Mouse (Mus musculus) v-Abl transformed pro-B cells (cell line): ENCODE measurements around the gene Gm9945.

Experiments
- in situ Hi-C, 2 experiments: fragments of 400-800 bp; cut with MboI; formaldehyde crosslinking; loops; one replicate each; pipeline ENCODE4 v1.15.1; 2025; ENCODE audit not compliant: unreplicated experiment in 2 of 2

Gene Gm9945

DNA sequence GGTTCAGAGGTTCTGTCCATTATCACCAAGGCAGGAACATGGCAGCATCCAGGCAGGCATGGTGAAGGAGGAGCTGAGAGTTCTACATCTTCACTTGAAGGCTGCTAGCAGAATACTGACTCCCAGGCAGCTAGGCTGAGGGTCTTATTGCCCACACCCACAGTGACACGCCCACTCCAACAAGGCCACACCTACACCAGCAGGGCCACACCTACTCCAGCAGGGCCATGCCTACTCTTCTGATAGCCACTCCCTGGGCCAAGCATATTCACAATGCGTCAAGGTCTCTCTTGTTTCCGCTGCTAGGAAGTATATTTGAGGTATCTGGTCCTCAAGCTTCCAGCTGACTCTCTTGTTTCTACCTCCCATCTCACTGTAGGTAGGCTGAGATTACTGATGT lies 21.0 kb upstream of the Gm9945 start:
- in situ Hi-C loops: loop anchor here in 1 of 2 experiments (25.0 kb wide), 1 partner anchor 803 kb away; the partner anchor contains the start of gene Il3

DNA sequence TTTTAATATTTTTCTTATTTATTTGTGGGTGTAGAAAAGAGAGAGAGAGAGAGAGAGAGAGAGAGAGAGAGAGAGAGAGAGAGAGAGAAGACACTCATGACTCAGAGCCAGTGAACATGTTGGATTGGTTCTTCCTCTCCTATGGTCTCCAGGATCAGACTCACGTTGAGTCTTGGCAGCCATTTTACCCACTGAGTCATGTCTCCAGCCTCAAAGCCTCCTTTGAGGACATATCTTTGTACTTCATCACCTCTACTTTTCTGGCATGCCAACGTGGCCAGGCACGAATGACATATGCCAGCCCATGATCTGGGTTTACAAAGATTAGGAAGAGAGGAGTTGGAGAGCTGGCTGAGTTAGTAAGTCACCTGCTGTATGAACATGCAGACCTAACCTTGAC lies 19.8 kb upstream of the Gm9945 start:
- in situ Hi-C loops: loop anchor here (10.0 to 25.0 kb wide), 2 partner anchors 415 to 802 kb away; partner anchors contain the start of gene Il3 (in 1 of the 2)

DNA sequence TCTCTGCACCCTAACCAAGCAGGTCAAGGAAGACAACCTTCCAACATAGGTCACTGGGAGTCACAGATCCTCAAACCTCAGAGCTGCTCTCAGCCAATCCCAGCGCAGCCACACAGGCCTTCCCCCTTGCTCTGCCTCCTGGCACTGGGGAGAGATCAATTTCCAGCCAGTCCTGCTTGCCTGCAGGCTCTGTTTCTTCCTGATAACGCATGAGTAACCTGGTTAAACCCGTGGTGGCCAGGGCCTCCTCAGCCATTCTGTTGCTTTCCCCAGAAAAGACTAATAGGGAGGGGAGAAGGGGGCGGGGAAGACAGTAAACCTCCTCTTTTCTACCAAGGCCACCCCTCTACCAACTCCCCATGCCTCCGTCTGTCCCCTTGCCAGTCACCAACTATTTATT lies 18.2 kb upstream of the Gm9945 start:
- in situ Hi-C loops: loop anchor here (10.0 to 25.0 kb wide), 2 partner anchors 413 to 801 kb away; partner anchors contain the start of gene Il3 (in 1 of the 2)

DNA sequence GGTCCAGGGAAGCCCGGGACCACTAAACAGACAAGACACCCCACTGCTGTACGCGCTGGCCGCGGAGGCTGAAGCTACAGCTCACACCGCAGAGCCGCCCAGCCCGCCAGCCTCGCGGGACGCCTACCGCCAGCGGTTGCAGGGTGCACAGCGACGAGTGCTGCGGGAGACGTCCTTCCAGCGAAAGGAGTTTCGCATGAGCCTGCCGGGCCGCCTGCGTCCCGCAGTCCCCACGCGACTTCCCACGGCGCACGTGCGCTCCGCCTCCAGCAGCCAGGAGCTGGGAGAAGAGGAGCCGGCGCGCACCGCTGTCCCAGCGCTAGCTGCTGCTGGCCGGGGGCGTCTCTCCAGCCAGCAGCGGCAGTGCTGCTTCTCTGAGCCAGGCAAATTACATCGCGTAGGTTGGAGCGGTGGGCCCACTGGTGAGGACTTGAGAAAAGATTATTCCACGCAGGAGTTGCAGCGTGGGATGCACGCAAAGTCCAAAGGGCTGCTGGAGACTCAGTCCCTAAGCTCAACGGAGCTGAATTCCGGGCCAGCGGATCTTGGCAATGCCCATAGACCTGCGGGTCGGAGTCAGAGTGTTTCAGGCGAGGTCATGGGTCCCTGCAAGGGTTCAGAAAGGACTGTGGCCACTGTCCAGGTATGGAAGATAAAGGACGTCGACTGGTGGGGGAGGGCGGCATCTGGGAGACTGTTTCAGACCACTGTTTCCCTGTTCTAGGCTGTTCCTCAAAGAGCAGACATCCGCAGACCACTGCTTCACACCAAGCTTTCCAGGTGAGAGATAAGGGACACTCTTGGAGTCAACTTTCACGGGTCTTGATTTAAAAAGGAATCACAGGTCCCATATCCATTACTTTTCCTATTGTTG lies 16.2 kb upstream of the Gm9945 start:
- in situ Hi-C loops: loop anchor here (10.0 to 25.0 kb wide), 2 partner anchors 411 to 799 kb away; partner anchors contain the start of gene Il3 (in 1 of the 2)

DNA sequence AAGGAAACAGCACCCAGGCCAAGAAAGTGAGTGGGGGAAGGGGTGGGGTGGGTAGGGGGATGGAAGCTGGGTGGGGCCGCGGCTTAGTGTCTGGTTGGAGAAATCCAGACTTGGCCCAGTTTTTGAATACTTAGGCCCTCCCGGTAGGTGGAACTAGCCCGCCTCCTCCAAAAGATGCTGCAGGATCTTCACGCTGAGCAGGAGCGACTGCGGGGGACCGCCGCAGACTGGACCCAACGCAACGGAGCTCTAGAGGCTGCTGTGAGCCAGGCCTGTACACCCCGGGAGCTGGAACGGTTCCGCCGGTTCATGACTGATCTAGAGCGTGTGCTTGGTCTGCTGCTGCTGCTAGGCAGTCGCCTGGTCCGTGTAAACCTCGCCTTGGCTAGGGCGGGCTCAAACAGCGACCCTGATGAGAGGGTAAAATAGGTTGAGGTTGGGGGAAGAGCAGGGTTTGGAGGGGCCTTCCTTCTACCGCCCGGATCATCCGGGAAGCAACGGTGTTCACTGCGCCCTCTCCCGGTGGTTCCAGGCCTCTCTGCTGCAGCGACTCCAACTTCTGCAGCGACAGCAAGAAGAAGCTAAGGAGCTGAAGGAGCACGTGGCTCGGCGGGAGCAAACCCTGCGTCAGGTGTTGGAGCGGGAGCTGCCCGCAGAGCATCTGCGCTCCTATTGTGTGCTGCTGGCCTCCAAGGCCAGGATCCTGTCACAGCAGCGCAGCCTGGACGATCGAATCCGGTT lies 13.6 kb upstream of the Gm9945 start:
- in situ Hi-C loops: loop anchor here (5.0 to 25.0 kb wide), 5 partner anchors 161 to 796 kb away; partner anchors contain the start of gene Il3 (in 1 of the 2)

DNA sequence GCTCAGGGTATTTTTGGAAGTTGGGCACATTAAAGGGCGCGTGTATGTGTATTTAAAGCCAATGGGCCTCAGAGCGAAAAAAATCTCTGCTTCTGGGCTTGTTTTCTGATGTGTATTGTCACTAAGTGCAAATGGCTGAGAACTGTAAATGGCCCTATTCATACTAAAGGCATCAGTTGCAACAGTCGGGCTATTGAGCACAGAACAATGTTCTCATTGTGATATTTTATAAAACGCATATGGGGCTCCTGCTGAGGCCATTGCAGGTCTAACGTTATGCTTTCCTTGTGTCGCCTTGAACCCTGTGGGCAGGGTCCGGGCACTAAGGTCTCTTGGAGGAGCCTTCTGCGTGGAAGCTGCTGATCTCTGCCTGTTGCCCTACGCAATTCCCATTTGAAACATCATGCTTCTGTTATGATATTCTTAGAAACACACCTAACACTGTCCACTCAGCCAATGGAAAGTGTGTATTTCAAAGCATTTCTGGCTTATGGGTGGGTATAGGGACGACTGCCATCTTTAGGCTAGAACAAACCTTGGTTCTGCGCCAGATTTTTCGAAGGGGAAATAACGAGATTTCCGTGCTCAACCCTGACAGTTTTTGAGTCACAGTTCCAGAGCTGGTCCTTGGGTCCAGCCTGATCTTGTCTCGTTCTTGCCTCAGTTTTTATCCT lies 10.5 kb upstream of the Gm9945 start:
- in situ Hi-C loops: loop anchor here (5.0 to 25.0 kb wide), 5 partner anchors 158 to 793 kb away; partner anchors contain the start of gene Il3 (in 1 of the 2)

DNA sequence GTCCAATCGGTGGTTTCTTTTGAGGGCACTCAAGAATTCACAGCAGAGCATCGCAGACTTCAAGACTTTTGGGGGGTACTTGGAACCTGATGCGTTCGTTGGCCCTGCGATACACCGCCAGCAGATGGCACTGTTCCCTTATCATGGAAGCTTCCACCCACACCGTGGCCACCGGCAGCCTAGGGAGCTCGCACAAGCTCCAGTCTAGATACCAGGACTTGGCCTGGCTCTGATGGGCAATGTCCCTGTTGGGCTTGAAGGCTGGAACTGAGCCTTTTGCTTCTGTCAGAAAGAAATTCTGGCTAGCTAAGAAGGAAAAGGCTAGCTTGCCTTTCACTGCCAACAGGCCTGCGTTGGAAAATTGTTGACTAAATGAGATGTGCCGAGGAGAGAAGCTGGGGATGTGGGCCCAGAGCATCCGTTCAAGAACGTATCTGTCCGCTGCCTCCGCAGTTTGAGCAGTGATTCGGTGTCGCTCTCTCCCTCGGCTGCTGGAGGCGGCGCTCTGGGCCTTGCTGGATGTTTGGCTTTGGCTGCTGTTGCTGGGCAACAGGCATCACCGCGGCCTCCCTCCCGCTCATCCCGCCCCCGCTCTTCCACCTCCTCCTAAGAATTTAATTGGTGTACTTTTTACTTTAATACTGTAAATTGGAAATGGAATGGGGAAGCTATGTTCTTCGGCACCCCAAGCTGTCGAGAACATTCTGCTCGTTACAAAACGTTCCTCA lies 9.8 kb upstream of the Gm9945 start, which contains the start of gene Gm9837:
Gene Gm9837, minus strand, starts transcription at position 512 of the 728 bp plus-strand sequence.
- in situ Hi-C loops: loop anchor here (5.0 to 25.0 kb wide), 5 partner anchors 157 to 792 kb away; partner anchors contain the start of gene Il3 (in 1 of the 2)

DNA sequence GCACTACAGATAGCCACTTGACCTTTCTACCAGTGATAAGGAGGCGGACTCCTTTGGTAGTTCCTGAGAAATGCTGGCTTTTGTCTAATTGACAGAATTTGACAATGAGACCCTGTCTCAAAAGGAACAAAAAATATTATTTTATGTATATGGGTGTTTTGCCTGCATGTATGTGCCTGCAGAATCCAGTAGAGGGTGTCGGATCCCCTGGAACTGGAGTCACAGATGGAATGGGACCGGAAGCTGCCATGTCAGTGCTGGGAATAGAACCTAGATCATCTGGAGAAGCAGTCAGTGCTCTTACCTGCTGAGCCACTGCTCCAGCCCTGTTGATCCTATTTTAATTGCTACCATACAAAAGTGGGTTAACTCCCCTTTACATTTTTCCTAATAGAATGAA lies 7.3 kb upstream of the Gm9945 start:
- in situ Hi-C loops: loop anchor here in 1 of 2 experiments (25.0 kb wide), 1 partner anchor 790 kb away; the partner anchor contains the start of gene Il3

DNA sequence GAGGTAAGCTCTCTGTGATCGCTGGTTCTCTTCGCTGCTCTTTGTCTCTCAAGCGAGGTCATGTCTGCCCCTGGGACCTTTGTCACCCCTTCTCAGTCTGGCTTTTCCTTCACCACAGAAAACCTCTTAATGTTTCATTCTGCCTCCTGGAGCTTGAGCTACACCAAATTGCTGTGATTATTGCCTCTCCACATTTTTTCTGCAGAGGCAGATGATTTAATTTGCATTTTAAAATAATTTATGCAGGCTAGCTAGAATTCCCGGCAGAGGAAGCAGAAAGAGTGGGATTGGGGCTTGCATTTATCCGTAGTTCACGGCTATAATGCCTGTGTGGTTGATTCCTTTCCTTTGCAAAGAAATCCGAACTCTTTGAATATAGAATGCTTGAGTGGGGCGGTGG lies 4.3 kb upstream of the Gm9945 start:
- in situ Hi-C loops: no loop called here

DNA sequence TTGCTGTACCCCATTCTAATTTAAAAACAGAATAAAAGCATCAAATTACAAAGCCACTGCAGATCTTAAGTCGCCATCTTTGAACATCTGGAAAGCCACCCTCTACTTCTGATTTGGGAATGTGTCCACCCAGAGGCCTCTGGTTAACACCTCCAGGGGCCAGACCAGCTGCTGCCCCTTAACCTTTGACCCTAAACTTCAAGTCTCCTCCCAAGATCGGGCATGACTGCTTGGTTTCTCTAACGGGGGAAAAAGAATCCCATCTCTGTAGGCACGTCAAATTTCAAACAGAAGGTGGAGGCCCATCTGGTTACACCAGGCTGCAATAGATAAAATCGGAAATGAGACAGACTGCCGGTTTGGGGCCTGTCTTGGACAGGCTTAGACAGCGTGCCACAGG lies 2.1 kb upstream of the Gm9945 start:
- in situ Hi-C loops: no loop called here

DNA sequence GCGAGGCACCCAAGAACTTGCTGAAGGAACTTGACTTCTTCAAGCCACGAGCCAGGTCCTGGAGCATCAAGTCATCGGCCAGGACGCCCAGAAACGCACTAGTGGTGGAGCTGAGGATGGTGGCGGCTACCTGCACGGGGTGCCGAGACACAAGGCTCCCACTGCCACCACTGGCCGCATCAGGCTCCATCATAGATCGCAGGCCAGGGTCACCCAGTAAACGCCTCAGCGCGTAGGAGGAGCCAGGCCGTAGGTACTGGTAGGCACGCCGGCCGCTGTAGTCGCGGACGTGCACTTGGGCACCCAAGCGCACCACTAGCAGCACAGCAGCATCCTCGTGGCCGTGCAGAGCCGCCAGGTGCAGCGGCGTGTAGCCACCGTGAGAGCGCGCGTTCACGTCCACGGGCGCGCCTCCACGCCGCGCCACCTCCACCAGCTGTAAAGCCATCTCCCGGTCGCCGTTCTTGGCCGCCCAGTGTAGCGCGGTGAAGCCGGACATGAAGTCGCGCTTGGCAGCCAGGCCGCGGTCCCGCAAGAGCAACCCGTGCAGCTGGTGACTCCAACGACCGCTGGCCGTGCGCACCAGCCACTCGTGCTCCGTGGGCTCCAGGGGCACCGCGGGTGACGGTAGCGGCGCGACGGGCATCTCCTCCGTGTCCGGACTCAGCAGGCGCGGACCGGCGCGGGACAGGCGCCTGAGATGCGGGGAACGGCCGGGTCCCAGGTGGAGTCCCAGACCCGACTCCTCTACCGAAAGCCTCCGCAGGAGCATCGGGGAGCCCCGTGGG lies 1.4 kb upstream of the Gm9945 start:
- in situ Hi-C loops: no loop called here

DNA sequence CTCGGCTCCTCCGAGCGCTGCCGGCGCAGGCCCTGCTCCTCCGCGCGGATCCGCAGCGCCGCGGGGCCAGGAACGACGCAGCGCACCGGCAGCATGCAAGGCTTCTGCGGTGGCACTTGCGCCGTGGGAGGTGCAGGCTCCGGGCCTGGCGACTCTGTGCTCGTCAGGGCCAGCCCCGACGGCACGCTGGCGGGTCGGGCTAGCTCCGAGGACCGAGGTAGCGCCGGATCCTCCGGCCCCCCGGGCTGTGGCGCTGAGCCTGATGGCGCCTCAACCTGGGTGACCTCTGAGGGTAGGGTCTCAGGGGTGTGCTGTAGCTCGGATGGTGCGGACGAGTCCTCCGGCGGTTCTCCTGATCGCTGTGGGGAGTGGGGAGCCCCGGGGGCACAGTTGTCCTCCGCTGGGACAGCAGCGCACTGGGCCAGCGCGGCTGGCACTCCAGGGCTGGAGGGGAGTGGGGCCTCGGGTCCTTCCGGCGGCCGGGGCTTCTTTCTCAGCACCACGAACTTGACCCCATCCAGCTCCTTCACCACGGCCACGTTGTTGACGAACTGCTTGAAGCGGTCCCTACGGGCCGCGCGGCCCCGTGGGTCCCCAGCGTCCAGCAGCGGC lies 689 bp upstream of the Gm9945 start:
- in situ Hi-C loops: no loop called here

DNA sequence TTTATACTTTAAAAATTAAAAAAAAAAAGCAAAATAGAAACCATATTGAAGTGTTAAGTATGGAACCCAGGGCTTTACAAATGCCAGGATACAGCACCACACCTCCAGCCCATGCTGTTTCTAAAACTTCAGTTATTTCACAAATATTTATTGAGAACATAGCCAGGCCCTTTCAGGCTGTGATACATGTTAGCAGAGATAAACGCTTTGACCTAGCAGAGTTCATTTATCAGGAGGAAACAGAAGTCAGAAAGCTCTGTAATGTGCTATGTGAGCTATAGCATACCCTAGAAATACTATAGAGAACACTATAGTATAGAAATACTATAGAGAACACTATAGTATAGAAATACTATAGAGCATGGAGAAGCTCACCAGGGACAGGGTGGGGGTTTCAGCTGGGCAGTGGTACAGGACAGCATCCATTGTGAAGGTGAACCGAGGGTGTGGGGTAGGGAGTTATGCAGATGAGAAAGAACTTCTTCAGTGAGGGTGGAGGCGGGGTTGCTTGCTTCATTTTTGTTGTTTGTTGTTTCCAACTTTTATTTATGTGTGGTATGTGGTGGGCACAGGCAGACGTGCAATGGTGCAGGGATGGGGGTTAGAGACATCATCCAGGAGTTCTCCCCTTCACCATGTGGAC lies 1.2 kb downstream of the Gm9945 start:
- in situ Hi-C loops: no loop called here

DNA sequence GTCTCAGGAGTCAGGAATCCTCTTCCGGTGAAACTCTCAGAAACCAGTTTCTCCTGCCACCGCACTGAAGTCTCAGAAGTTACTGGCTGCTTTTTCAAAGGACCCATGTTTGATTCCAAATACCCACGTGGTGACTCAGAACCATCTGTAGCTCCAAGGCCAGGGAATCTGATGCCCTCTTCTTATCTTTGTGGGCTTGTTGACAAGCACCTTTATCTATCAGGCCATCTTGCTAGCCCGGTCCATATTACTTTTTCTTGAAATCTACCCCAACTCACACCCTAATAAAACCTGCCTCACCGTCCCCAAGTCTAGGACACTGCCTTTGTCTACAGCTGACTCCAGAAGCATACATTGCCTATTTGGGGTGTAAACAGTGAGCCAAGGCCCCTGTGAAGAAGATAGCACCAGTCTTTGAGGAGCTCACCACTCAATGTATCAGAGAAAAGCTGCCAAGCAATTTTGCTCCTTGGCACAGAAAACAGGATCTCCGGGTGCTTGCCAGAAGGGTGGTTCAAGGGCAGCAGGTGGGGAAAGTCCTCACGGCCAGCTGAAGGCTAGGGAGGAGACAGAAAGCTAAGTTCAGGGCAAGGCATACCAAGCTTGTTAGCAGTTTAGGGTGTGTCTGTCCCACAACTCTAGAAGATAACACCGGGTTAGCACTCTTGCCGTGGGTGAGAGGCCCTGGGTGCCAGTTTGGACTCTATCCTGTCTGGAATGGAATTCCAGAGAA lies 3.4 kb downstream of the Gm9945 start:
- in situ Hi-C loops: no loop called here

DNA sequence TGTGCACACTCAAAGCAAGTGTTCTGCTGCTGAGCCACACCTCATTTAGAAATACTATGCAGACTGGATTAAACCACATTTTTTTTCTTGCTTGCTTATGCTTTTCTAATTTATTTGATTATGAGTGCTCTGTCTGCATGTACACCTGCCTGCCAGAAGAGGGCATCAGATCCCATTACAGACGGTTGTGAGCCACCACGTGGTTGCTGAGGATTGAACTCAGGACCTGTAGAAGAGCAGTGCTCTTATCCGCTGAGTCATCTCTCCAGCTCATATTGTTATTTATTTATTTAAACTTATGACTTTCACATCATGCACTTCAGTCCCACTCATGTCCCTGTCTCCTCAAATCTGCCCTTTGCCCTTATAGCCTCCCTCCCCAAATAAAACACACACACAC lies 5.8 kb downstream of the Gm9945 start:
- in situ Hi-C loops: no loop called here

DNA sequence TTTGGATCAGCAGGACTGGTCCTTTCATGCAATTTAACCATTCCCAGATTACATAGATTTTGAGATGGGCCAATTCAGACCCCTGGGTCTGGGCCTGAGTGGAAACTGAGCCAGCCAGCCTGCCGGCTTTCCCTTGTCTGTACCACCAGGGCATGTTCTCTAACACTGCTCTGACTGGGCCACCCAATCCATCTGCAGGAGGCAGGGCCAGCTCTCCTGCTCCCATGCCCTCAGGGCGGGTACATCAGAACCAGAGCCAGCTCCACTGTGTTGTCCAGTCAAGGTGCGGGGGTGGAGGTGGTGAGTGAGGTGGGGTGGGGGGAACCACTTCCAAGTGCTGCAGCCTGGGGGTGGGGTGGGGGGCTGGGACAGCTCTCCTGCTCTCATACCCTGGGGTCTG lies 6.4 kb downstream of the Gm9945 start:
- in situ Hi-C loops: no loop called here

DNA sequence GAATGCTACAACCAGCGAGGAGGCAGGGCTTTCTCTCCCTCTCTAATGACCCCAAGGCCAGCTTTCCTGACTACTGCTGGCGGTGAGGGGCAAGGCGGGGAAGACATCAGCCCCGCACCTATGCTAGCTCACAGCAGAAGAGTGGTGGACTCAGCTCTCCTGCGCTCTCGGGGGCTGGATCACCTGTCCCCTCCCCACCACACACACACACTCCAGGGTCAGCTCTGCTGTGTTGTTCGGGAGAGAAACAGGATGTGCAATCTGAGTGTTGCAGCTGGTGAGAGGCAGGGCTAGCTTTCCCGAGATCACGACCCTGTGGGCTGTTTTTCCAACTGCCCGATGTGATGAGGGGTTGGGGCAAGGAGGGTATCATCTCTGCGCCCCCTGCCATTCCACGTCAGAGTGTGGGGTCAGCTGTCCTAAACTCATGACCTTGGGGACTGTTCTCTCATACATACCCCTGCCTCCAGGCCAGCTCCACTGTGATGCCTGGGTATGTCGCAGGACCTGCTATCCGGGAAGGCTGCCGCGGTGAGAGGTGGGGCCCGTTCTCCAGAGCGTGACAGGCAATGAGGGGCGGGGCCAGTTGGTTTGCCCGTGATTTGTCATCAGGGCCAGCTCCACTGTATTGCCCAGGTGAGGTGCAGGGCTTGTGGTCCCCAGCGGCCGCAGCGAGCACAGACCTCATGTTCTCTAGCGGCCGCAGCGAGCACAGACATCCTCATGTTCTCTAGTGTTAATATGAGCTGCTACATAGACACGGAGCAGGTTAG lies 7.0 kb downstream of the Gm9945 start:
- in situ Hi-C loops: no loop called here
